Mouse (Mus musculus) layer of hippocampus, adult 11-12 months (tissue): Measurements from ENCODE around the gene Ahdc1.
A peak's percentile ranks its signal among the peaks of the same experiment; 100 is the strongest.
"Not testable (repeated sequence)": the region's sequence is repeated elsewhere in the genome, so short reads cannot be mapped to it uniquely, and the experiment has no call there.

Experiments used
- DNase-seq: peaks from one replicate; pipeline ENCODE4 v3.0.0; 2022; ENCODE audit warnings: low spot score

Gene Ahdc1

DNA sequence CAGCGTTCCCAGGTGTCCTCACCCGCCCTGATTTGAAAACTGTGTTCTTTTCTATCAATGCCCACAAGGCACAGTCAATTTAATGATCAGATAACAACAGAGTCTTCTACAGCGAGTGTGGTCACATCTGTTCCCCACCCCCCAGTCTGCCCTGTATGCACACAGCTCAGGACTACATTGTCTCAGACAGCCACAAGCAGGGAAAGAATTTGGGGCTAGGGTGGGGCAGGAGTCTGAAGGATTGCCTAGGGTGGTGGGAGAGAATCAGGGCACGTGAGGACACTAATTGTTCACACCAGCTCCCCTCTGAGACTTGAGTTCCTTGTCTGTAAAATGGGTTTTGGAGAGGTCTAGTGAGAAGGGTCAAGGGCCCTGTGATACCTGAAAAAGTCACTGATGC, 17.5 kb upstream of the Ahdc1 start:
- DNase-seq, result no peak

DNA sequence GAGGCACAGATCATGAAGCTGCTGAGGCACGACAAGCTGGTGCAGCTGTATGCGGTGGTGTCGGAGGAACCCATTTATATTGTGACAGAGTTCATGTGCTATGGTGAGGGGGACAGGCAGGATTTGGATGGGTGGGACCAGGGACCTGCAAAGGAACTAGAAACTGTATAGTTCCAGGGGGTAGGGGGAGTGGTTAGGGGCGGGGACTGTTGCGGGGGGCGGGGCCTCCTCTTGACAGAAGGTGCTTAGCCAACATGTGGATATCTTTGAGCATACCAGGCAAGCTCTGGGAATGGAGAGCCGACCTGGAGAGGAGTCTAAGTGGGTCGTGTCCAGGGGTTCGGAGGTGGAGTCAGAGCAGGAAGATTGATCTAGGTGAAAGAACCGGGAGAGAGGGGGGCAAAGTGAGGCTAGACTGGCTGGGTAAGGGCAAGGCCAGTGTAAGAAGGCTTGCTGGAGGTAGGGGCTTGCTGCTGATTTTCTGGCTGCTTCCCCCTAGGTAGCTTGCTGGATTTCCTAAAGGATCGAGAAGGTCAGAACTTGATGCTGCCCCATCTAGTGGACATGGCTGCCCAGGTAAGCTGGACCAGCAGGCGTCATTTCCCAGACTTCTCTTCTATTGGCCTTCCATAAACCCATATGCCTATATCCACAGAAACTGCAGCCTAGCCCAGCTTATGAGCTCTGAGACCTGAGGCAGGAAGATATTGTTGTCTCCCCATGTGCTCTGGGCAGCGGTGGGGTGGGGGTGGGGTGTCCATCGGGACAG, 13.4 kb upstream of the Ahdc1 start:
- no peak for DNase-seq

GRCm38 (mm10) chr4:133002896-133003295, 8.2 kb upstream of the Ahdc1 start:
- no peak for DNase-seq

DNA sequence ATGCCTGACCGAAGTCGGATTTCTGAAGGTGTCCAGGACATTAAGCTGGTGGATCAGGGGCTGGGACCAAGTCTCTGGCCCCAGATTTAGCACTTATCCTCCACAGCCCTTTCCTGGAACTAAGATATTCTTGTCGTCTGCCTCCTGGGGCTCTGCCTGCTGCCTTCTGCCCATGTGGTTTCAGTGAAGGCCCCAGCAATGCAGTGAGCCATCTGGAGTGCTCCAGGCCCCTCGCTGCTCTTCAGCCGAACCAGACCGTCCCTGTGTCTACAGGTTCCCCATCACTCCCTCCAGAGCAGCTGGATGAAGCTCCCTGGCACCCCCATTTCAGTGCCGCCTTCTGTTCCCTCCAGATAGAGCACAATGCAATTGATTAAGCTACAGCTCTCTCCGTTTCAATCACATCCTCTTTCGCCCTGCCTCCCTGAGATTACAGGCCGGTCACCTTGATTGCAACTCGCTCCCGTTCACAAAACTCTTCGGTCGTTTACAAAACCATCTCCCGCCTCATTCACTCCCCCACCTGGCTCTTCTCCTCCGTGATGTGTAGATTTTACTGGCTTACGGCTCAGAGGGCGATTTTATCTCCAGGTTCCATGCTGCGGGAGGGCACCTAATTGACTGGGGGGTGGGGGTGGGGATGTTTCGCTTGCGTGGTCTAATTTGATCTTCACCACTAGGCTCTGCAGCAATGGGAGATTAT, 7.6 kb upstream of the Ahdc1 start:
- no peak for DNase-seq

DNA sequence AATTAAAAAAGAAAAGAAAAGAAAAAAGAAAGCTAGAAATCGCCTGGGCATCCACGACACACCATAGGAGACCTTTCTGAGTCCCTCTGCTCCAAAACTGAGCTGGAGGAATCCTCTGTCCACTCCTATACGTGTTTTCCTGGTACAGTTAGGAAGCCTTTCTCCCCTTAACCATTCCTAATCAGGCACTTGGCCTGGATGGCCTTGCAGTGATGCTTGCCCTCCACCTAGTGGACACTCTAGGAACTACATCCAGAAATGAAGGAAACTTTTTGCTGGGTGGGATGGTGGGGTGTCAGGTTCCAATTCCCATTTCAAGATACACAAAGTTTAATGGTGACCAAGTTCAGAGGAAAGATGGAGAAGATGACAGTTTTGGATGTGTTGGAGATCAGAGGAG, 5.8 kb upstream of the Ahdc1 start:
- peak; percentile 77 for DNase-seq

DNA sequence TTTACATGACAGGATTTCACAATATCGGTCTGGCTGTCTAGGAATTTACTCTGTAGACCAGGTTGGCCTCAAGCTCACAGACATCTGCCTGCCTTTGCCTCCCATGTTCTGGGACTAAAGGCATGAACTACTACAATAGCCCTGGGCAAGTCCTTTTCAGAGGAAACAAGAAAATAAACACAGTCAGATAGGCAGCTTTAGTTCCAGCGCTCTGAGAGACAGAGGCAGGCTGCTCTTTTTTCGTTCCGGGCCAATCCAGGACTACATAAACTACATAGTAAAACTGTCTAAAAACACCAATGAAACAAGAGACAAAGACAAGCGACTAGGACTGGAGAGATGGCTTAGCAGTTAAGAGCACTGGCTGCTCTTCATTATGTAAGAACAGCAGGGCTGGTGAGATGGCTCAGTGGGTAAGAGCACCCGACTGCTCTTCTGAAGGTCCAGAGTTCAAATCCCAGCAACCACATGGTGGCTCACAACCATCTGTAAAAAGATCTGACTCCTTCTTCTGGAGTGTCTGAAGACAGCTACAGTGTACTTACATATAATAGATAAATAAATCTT, 5.1 kb upstream of the Ahdc1 start:
- not testable (repeated sequence) for DNase-seq

GRCm38 (mm10) chr4:133007513-133008380, 3.3 kb upstream of the Ahdc1 start:
- DNase-seq, result no peak

DNA sequence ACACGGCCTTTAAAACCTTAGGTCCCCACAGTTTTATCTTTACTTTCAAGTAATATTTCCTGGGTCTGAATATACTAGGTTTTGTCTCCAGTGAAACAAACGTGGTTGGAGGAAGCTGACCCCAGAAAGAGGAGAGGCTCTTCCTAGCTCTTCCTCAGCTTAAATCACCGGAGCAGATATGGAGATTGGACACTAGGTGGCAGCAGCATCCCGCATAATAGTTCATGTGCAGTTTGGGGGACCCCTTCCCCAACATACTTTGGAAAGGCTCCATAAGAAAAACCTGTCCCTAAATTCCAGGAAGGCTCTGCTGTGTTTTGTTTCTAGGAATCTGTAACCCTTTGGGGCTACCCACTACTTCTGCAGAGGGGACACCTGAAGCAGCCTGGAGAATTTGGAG, 1.9 kb upstream of the Ahdc1 start:
- no peak for DNase-seq

- DNase-seq, result no peak
Measured at GRCm38 (mm10) chr4:133009676-133010075, 1.4 kb upstream of the Ahdc1 start.

GRCm38 (mm10) chr4:133010611-133011010, 449 bp upstream of the Ahdc1 start:
- DNase-seq, result no peak

DNA sequence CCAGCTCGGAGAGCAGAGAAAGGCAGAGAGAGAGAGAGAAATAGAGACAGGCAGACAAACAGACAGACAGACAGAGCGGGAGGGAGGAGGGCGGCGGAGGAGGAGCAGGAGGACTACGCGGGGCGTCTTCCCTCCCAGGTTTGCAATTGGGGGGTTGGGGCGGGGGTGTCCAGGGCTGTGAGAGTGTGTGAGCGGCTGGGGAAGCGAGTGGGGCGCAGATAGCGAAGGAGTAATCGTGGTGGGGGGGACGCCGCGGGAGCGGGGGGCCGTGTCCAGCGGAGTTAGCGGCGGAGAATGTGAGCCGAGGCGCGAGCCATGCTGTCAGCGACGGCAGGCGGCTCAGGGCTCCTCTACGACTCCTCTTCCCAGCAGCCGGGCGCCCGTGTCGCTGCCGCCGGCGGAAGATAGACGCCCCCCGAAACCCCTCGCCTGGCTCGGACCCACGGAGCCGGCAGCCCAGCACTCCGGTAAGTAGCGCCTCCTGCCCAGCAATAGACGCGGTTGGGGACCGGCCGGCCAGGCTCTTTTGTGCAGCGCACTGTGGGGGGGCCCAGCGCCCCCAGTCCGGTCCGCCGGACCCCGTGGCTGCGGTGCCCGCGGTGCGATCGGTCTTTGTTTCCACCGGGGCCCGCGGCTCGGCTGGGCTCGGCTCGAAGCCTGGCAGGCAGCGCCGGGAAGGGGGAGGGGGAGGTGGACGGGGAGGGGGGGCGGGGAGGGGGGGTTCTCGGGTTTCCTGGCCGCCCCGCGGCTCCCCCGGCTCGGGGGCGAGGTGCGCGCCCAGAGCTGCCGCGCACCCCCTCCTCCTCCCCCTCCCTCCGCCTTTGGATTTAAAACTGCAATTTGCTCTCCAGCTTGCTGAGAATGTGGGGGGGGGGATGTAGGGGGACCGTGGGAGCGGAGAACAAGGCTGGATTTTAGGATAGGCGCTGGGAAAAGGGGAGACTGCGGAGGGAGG, 1.0 kb downstream of the Ahdc1 start:
- DNase-seq, result no peak

GRCm38 (mm10) chr4:133012776-133013265, 1.8 kb downstream of the Ahdc1 start:
- DNase-seq, result no peak

GRCm38 (mm10) chr4:133013266-133013891, 2.3 kb downstream of the Ahdc1 start:
- DNase-seq, result peak; percentile 62

DNA sequence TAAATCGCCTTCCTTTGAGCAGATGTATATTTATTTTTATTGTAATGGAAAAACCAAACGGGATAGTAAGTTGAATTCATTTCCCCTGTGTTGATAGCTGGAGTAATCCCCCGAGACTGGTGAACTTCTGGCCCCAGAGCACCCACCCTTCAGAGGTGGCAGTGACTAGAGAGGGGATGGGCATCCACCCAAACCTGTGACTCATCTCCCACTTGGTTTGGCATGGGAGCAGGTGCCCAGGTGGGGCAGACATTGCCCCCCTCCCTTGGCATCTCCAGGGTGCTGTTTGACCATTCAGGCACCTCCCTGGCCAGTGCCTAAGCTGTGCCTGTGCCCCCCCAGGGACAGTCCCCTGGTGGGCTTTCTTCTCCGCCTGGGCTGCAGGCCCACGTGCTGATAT, 3.0 kb downstream of the Ahdc1 start:
- DNase-seq, result no peak

- DNase-seq, result no peak
Measured at GRCm38 (mm10) chr4:133014896-133015709, 4.0 kb downstream of the Ahdc1 start.

DNA sequence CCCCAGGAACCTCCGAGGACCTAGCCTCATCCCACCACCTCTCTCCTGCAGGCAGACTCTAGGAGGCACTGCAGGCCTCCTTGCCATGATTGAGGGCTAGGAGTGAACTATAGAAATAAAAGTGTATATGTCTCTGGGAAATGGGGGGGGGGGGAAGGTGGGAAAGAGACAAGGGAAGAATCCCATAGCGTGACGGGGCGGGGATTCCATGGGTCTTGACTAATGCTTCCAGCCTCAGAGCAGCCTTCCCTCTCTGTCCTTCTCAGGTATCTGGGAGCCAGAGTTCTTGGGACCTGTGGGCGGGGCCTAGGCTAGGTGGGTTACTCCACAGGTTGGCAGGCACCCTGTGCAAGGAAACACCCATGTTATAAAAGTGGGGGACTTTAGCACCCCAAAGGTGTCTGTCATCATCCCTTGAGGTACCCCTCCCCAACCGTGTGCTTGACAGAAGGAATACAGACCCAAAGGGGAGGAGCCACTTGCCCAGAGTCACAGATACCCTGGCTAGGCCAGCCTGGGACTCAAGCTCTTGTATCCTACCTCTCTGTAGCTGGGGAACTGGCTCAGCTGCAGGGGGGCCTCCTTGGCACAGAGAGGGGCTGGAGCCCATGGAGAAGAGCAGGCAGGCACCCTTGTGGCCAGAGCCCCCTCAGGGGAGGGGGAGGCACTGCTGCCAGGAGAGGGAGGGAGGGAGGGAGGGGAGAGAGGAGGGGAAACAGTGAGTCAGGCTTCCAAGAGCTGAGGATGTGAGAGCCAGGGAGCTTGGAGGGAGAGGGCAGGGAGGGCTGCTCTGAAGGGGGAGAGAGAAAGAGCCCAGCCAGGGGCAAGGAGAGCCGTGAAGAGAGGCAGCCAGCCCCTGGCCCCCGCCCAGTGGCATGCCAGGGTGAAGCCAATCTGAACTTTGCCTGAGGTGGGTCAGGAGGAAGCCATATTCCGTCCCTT, 4.9 kb downstream of the Ahdc1 start:
- no peak for DNase-seq

DNA sequence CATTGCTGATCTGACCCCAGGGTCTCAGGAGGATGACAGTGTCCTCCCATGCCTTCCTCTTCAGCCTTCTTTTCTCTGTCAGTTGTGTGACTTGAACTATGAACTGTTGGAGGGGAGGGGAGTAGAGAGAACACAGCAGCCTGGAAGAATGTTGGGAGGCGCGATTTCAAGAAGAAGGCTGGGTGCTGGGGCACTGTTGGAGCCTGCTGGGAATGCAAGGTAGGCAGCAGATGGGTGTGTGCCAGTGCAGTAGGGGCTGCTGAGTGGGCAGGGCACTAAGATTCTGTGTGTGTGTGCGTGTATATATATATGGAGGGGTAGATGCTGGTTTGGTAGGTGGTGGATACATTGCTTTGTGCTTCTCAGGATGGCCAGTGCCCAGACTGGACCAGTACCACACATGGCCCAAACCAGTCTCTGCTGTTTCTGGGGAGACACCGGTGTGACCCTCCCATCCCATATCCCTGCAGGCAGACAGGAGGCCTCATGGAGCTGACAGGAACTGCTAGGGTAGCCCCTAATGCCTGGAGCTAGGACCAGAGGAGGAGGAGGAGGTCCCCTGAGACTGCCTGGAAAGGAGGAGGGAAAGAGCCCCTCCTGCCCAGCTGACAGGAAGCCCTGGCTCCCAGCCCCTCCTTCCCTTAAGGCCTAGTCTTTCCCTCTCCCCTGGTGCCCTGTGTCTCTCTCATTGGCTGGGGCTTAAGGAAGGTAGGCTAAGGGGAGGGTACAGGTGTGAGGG, 5.8 kb downstream of the Ahdc1 start:
- DNase-seq, result no peak
